ENCODE assay signal across 25 mouse cellular contexts in genomic region chr2:57331266-57331665, GRCm38 (mm10).
"Had no signal": no experiment of that assay in that cellular context is flagged by ENCODE, and none has a peak within 500 bp of the region (broad histone marks: within the 10 kb centered on the region; RNA-seq: fewer than 3 reads in every experiment).

No protein-coding gene starts in this region.

- H3K27me3 ChIP-seq: heart, embryonic 13.5 days; heart, embryonic 15.5 days; hindbrain, embryonic 13.5 days; hindbrain, embryonic 15.5 days; kidney, embryonic 15.5 days; limb, embryonic 13.5 days; limb, embryonic 15.5 days; liver, embryonic 12.5 days had no signal

- H3K9ac ChIP-seq: heart, embryonic 13.5 days; heart, embryonic 15.5 days; hindbrain, embryonic 13.5 days; hindbrain, embryonic 15.5 days; kidney, embryonic 15.5 days; limb, embryonic 13.5 days; limb, embryonic 15.5 days; liver, embryonic 12.5 days had no signal

- H3K27ac ChIP-seq: heart, adult 2 months; heart, embryonic 13.5 days; heart, embryonic 15.5 days; hindbrain, embryonic 13.5 days; hindbrain, embryonic 15.5 days; hindbrain, postnatal 0 days; kidney, embryonic 15.5 days; kidney, postnatal 0 days; limb, embryonic 13.5 days; limb, embryonic 15.5 days; liver, embryonic 12.5 days had no signal

- ATAC-seq: hindbrain, postnatal 0 days; intestine, embryonic 16.5 days; liver, embryonic 12.5 days had no signal

- H3K4me3 ChIP-seq: heart, adult 2 months; heart, embryonic 13.5 days; heart, embryonic 15.5 days; hindbrain, embryonic 13.5 days; hindbrain, embryonic 15.5 days; kidney, embryonic 15.5 days; limb, embryonic 13.5 days; limb, embryonic 15.5 days; liver, embryonic 12.5 days had no signal

- H3K4me1 ChIP-seq: heart, embryonic 15.5 days; hindbrain, embryonic 13.5 days; hindbrain, embryonic 15.5 days; kidney, embryonic 15.5 days; limb, embryonic 15.5 days; liver, embryonic 12.5 days had no signal

- H3K9me3 ChIP-seq: heart, embryonic 13.5 days; heart, embryonic 15.5 days; hindbrain, embryonic 15.5 days; kidney, embryonic 15.5 days; limb, embryonic 13.5 days; limb, embryonic 15.5 days; liver, embryonic 12.5 days had no signal

- DNase-seq: gastrocnemius, postnatal 14 days; gastrocnemius, postnatal 36 days; heart, adult 2 months; heart, postnatal 14 days; heart, postnatal 36 days; kidney, adult 11 months; kidney, adult 2 months; kidney, adult 9 months; kidney, postnatal 14 days; kidney, postnatal 36 days; layer of hippocampus, adult 9-11 months; layer of hippocampus, postnatal 36 days; left cerebral cortex, postnatal 4 days had no signal

- H3K36me3 ChIP-seq: heart, embryonic 13.5 days; heart, embryonic 15.5 days; hindbrain, embryonic 13.5 days; hindbrain, embryonic 15.5 days; kidney, embryonic 15.5 days; limb, embryonic 13.5 days; limb, embryonic 15.5 days; liver, embryonic 12.5 days had no signal

- H3K4me2 ChIP-seq: heart, embryonic 11.5 days; heart, embryonic 13.5 days; heart, embryonic 15.5 days; hindbrain, embryonic 13.5 days; hindbrain, embryonic 15.5 days; kidney, embryonic 15.5 days; limb, embryonic 13.5 days; limb, embryonic 15.5 days; liver, embryonic 12.5 days had no signal
